16 mouse cellular contexts compared by ENCODE assay signal in the genomic region with DNA sequence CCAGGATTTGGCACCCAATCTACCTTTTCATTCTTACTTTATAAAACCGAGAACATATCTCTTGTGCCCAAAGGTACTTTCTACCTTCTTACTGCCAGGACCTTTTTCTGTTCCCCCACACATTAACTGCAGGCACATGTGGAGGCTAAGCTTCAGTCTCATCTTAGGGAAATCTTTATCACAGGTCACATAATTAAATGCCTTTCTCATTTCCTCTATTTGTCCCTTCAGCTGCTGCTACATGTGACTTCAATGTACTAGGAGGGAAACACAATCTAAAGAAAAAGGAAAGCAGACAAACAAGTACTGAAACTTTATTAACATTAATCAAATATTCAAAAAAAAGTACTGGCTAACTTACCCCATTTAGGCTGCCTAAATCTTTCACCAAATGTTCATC.
"Had no signal": no experiment of that assay in that cellular context is flagged by ENCODE, and none has a peak within 500 bp of the region (broad histone marks: within the 10 kb centered on the region; RNA-seq: fewer than 3 reads in every experiment).

No protein-coding gene starts in this region.

- ATAC-seq: liver, postnatal 0 days; lung, postnatal 0 days; midbrain, embryonic 13.5 days; midbrain, embryonic 15.5 days had no signal

- H3K4me3 ChIP-seq: lung, embryonic 15.5 days; megakaryocyte, embryonic 14.5 days; midbrain, embryonic 13.5 days; midbrain, embryonic 15.5 days; neural tube, embryonic 12.5 days had no signal

- H3K4me2 ChIP-seq: lung, embryonic 15.5 days; midbrain, embryonic 11.5 days; midbrain, embryonic 13.5 days; midbrain, embryonic 15.5 days; neural tube, embryonic 12.5 days had no signal

- H3K9me3 ChIP-seq: lung, embryonic 15.5 days; megakaryocyte, embryonic 14.5 days; midbrain, embryonic 13.5 days; midbrain, embryonic 15.5 days; neural tube, embryonic 12.5 days had no signal

- H3K27ac ChIP-seq: lung, embryonic 15.5 days; macrophage; midbrain, embryonic 13.5 days; midbrain, embryonic 15.5 days; neural tube, embryonic 12.5 days had no signal

- H3K36me3 ChIP-seq: lung, embryonic 15.5 days had no signal

- DNase-seq: liver, postnatal 0 days; lung, adult 2 months; lung, postnatal 14 days; lung, postnatal 36 days; right cerebral cortex, postnatal 14 days; thymus, adult 2 months; thymus, postnatal 25 days; thymus, postnatal 4 days had no signal

- H3K27me3 ChIP-seq: lung, embryonic 15.5 days; megakaryocyte, embryonic 14.5 days; midbrain, embryonic 13.5 days; midbrain, embryonic 15.5 days; neural tube, embryonic 12.5 days had no signal

- H3K9ac ChIP-seq: liver, postnatal 0 days; lung, embryonic 15.5 days; midbrain, embryonic 13.5 days; midbrain, embryonic 15.5 days; neural tube, embryonic 12.5 days had no signal

- H3K4me1 ChIP-seq: lung, embryonic 15.5 days; neural tube, embryonic 12.5 days had no signal
